Mouse (Mus musculus) kidney, postnatal 14 days (tissue): ENCODE results near the gene Gm2a.
A peak's percentile ranks its signal among the peaks of the same experiment; 100 is the strongest.

Experiments used
- DNase-seq: peaks from one replicate; pipeline ENCODE4 v3.0.0; 2022; ENCODE audit warnings: mixed read lengths

The Gm2a gene

DNA sequence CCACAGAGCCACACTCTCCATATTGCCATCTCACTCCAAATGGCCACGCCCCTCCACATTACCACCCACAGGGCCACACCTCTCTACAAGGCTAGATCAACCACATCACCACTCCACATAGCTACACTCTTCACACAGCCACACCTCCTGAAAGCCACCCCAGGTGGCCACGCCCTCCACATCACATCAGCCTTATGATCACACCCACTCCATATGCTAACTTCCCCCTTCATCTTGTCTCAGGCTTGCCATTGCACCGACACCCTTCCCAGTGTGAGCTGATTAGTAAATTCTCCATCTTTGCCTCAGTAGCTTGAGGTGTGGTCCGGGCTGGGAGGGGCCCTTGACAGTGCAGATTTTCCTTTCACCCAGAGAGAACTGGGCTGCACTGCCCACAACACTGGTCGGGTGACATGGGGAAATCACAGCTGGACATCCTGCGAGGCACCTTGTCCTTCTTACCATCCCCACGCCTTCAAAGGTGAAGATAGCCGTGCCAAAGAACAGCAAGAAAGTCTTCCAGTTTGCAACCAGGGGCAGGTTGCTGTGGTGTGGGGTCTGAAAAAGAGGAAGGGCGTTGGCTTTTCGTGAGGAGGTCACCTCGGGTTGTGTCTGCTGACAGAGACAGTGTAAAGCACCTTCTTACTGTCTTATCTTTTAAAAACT, 33.3 kb downstream of the Gm2a start:
- DNase-seq, result no peak

DNA sequence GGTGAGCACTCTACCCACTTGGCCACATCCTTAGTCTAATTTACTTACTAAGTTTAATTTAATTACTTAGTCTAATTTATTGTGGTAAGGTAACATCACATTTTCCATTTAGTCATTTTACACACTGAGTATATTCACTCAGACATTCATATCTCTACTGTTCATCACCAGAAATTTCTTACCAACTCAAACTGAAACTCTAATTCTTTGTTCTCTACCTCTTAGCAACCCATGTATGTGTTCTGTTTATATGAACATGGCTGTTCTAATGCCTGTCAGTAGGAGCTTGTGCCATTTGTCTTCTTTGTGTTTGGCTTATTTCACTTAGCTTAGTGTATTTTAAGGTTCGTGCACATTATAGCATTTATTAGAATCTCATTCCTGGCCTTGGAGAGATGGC, 34.0 kb downstream of the Gm2a start:
- DNase-seq, result no peak

DNA sequence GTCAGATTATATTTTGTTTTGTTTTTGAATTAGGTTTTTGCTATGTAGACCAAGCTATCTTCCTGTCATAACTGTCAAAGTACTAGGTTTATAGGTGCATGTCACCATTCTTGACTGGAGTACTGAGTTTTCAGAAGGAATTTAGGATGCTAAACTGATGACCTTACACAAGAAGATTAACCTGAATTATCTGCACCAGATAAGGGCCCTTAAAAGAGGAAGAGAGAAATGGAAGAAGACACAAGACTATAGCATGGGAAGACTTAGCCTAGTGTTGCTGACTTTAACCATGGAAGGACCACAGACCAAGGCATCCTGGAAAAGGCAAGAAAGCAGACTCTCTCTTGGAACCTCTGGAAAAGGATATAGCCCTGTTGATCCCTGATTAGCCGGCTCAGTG, 35.3 kb downstream of the Gm2a start:
- no peak for DNase-seq

DNA sequence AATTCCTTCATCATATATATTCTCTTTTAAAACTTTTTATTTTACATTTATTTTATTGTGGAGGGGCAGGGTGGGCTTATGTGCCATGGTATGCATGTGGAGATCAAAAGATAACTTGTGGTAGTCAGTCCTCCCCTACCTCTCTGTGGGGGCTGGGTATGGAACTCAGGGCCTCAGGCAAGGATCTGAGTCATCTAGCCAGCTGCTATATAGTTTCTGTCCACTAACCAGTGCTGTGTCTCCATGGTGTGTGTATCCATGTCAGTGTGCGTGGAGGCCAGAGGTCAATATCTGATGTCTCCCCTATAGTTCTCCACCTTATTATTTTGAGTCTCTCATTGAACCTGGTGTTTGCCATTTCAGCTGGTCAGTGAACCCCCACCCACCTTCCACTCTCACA, 36.5 kb downstream of the Gm2a start:
- DNase-seq, result no peak

DNA sequence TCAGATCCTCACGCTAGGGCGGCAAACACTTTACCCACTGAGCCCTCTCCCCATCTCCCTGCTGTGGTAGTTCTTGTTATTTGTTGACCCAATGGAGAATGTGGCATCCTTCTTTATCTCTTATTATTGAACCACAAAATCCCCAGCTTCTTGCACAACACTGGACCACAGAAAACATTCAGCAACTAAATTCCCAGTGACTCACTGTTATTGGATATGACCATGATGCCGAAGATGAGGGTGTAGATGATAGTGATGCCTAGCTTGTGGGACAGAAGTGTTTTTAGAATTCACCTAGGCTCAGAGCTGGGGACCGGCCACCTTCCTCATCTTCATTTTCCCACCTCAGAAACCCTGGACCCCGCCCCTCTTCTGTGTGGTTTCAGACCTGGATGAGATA, 37.0 kb downstream of the Gm2a start:
- DNase-seq, result no peak

DNA sequence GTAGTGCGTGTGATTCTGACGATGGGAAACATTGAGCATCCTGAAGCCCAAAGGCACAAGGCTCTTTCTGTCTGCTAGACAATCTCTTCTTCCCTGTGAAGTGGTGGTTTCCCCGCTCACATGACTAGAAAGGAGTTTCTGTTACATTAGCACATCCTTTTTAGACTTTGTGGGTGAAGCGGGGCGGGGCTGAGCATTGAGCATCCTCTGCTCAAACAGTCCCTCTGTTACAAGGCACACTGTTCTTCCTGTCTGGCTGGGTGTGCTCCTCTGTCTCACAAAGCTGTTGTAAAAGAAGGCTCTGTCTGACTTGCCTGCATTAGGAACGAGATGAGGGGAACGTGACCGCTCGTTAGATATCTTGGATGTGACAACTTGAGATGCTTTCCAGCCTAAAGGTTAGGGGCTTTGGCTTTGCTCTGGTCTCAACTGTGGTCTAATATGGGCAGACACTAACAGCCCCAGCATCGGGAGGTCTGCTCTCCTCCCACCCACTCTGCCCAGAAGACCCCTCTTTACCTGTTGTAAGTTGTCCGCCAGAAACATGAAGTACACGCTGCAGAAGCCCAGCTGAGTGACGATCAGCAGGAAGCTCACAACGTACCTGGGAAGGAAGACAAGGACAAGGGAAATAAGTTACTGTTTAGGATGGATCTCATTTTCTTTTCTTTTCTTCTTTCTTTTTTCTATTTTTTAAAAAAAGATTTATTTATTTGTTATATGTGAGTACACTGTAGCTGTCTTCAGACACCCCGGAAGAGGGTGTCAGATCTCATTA, 39.0 kb downstream of the Gm2a start:
- DNase-seq, result no peak

DNA sequence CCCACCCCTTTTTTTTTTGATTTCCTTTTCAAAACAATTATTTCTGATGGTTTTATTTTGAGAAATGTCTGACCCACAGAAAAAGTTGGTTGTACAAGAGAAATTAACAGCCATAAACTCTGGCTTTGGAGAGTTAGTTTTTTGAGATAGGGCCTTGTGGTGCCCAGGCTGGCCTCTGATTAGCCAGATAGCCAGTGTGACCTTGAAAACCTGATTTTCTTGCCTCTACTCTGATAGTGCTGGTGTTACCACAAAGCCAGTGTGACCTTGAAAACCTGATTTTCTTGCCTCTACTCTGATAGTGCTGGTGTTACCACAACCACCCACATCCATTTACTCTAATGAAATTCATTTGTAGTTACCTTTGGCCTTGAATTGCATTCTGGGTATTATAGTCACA, 39.7 kb downstream of the Gm2a start:
- no peak for DNase-seq

DNA sequence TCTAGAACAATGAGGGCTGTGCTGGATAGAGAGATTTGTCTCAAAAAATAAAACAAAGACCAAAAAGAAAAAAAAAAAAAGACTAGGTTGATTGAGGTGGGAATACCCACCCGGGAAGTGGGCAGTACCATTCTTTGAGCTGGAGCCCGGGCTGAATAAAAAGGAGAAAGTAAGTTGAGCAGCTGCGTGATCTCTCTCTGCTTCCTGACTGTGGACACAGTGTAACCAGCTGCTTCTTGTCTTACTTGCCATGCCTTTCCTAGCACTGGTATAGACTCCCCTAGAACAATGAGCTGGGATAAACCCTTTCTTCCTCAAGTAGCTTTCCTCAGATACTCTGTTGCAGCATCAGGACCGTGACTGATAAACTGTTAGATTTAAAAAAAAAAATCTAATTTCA, 43.6 kb downstream of the Gm2a start:
- no peak for DNase-seq

DNA sequence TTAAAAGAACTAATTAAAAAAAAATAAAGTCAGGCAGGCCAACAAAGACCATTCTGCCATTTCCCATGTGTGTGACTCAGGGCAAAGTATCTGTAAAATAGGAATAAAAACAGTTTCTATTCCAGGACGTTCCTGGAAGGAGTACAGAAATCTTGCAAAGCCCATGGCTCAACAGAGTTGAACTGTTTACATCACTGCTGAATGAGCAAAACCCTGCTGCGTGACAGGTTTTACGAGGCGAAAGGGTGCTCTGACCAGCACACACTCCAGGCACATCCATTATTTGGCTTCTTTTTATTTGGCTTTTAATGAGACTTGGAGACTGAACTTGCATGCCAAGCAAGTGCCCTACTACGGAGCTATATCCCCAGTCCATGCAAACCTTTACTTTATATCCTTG, 46.1 kb downstream of the Gm2a start:
- no peak for DNase-seq

DNA sequence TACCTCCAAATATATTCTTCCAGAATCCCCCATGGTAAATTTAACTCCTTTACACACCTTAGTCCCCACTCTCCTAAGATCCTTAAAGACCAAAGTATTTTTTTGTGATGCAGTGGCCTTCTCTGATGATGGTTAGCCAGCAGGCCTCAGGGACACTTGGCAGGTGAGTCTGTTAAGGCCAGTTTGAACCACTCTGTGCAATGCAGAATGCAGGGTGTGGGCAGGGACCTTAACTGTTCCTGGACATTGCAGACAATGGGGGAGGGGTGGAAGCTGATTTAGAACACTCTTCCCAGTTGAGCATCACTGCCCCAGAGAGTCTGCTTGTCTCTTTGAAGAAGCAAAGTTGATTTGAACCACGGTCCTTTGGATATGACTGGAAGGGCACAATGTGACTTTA, 48.9 kb downstream of the Gm2a start:
- no peak for DNase-seq

DNA sequence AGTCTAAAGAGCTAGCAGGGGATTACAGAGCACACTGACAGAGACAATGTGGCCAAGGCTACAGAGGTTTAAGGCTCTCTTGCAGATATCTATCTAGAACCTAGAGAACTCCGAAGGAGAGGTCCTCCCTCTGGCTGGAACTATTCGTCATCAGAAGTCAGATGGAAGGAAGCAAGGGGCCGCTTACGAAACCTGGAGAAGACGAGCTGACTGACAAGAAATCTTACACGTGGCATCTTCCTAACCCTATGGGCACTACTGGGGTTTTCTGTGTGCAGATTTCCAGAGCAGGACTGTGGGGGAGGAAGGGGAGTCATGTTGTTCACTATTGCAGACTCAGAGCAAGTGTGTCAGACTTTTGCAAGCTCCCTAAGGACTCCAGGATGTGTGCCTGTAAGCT, 49.5 kb downstream of the Gm2a start:
- DNase-seq, result no peak

DNA sequence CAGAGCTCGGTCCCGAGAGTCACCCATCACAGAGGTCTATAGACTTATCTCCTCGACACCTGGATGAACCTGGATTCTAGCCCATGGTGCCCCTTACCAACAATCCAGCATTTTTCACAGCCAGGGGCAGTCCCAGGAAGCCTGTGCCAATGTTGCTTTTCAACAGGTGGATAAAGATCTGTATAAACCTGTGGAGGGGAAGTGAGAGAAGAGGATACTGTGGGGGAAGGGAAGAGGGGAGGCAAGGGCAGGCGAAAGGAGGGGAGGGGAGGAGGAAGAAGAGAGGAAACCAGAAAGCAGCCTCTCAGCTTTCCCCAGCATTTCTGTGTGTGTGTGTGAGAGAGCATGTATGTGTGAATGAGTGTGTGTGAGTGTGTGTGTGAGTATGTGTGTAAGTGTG, 50.5 kb downstream of the Gm2a start:
- no peak for DNase-seq

DNA sequence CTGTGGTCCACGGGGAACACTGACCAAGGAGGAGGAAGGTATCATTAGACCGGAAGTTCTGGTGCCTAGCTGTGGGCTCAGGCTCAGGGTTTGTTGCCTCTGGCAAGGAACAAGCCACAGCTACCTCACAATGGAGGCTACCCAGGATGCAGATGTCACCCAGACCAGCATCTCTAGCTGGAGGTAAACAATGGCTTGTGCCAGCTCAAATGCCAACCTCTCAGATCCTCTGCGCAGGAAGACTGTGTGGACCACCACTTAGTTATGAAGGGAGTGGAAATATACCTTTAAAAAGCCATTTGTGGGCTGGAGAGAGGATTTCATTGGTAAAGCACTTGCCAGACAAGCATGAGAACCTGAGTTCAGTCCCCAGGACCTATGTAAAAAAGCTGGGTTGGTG, 53.7 kb downstream of the Gm2a start, which contains the start of gene Slc36a3:
Gene Slc36a3, minus strand, starts transcription at position 101 of the 400 bp plus-strand sequence.
- no peak for DNase-seq

DNA sequence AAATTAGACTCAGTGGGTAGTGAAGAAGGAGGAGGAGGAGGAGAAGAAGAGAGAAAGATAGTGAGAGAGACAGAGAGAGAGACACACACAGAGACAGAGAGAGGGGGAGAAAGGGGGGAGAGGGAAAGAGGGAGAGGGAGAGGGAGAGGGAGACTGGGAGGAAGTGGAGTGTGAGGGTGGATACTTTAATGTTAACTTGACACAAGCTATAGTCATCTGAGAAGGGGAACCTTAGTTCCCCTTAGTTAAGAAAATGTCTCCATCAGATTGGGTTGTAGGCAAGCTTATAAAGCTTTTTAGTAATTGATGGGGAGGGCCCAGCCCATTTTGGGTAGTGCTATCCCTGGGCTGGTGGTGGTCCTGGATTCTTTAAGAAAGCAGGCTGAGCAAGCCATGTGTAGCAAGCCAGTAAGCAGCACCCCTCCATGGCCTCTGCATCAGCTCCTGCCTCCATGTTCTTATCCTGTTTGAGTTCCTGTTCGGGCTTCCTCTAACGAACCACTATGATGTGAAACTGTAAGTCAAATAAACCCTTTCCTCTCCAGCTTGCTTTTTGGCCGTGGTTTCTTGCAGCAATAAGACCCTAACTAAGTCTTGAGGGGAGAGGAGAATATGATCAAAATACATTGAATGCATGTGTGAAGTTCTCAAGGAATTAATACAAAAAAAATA, 56.6 kb downstream of the Gm2a start:
- no peak for DNase-seq

DNA sequence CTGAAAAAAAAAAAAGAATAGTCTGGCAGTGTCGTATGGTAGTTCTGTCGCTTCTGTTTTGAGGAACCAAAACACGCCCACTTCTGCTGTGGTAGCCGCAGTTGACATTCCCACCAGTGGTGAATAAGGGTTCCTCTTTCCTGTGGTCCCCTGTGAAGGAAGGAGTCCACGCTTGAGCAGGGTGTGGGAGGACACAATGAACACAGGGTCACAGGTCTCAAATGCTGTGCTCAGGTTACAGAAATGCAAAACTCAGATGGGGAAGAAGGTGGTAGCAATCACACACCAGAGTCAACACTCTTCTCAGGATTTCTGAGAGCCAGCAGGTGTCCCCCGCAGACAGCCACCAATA, 57.1 kb downstream of the Gm2a start:
- no peak for DNase-seq

DNA sequence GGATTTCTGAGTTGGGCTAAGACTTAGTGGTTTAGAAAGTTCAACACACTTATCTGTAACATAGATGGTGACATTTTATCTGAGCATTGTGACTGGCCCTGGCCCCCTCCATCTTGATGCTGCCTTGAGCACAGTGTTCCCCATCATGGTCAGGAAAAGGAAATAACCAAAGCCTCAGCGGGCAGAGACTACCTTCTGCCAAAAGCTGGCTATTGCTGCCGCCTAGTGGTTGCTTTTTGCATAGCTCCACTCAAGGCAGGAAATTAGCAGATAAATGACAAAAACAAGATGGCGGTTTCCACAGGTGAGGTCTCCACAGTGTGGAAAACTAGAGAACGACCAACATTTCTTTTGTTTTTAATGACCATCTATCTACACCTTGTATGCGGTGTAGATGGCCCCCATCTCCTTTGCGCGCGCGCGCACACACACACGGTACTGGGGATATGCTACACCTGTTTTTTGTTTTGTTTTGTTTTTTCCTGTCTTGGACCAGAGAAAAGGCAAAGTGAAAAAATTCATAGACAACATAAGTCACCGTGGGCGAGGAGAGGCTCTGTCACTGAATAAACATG, 61.0 kb downstream of the Gm2a start:
- DNase-seq, result peak; percentile 86
